Mouse (Mus musculus): ENCODE data around the gene Senp7. TPM values are rescaled to one million over a fixed set of nuclear protein-coding genes. Genes with fewer than 3 reads are reported as not detected.

Senp7 gene
- total RNA-seq, 1 experiment, result 6.2 TPM

GRCm38 (mm10) chr16:56115706-56116105, 67.6 kb downstream of the Senp7 start:
- DNase-seq (ENCODE audit: low read depth, low spot score), result no peak
- in situ Hi-C loops (cut with MboI; ENCODE audit: low sequenced_read_pairs in 2 of 2, unreplicated experiment in 2 of 2), result no loop called here
- peaks cover 13% of the 10 kb centered on the region for H3K36me3 ChIP-seq (ENCODE audit: control insufficient read depth, insufficient read depth, low read length, poor library complexity, severe bottlenecking)
- H3K4me1 ChIP-seq (ENCODE audit: control insufficient read depth in 2 of 2, insufficient read depth in 2 of 2, low read length in 2 of 2, poor library complexity in 1 of 2), result peaks cover 0 to 5% of the 10 kb centered on the region in 2 experiments; a peak in 1 of 4 replicates
- no peak overlapping the region; the same call in 1 of the 2 replicates for H3K27ac ChIP-seq (ENCODE audit: insufficient read depth, low read depth, low read length, poor library complexity, severe bottlenecking)
- H3K4me3 ChIP-seq (ENCODE audit: insufficient read depth in 1 of 2, low read depth in 1 of 2, low read length in 2 of 2, poor library complexity in 1 of 2, severe bottlenecking in 1 of 2), result peak overlapping the region; percentile 68 to 71
- TF ChIP-seq MAFK (IDR thresholded peaks at IDR 0.05; ENCODE audit: insufficient read depth, low read depth, low read length) (no peak), ZNF384 (IDR thresholded peaks at IDR 0.05; ENCODE audit: low read depth, low read length) (no peak), HCFC1 (IDR thresholded peaks at IDR 0.05; ENCODE audit: borderline replicate concordance, insufficient read depth, low read length) (no peak), CHD2 (IDR thresholded peaks at IDR 0.05; ENCODE audit: low read depth, low read length) (no peak), ZC3H11A (IDR thresholded peaks at IDR 0.05; ENCODE audit: borderline replicate concordance, low read depth, low read length) (no peak)
- H3K9me3 ChIP-seq (ENCODE audit: control insufficient read depth, insufficient read depth, low read depth, low read length), result peaks cover 5% of the 10 kb centered on the region; the same call in 1 of the 2 replicates
- peak overlapping the region; percentile 72; the same call in 1 of the 2 replicates for H3K9ac ChIP-seq (ENCODE audit: insufficient read depth, low read depth, low read length, poor library complexity, severe bottlenecking)

GRCm38 (mm10) chr16:56116155-56116554, 68.0 kb downstream of the Senp7 start:
- H3K4me3 ChIP-seq (ENCODE audit: insufficient read depth in 1 of 2, low read depth in 1 of 2, low read length in 2 of 2, poor library complexity in 1 of 2, severe bottlenecking in 1 of 2), result peak overlapping the region; percentile 68 to 71
- H3K9ac ChIP-seq (ENCODE audit: insufficient read depth, low read depth, low read length, poor library complexity, severe bottlenecking), result no peak overlapping the region; the same call in 1 of the 2 replicates
- no peak for TF ChIP-seq CHD2 (IDR thresholded peaks at IDR 0.05; ENCODE audit: low read depth, low read length)
- no peak for TF ChIP-seq ZC3H11A (IDR thresholded peaks at IDR 0.05; ENCODE audit: borderline replicate concordance, low read depth, low read length)
- TF ChIP-seq ZNF384 (IDR thresholded peaks at IDR 0.05; ENCODE audit: low read depth, low read length), result no peak
- TF ChIP-seq HCFC1 (IDR thresholded peaks at IDR 0.05; ENCODE audit: borderline replicate concordance, insufficient read depth, low read length), result no peak
- no peak for TF ChIP-seq MAFK (IDR thresholded peaks at IDR 0.05; ENCODE audit: insufficient read depth, low read depth, low read length)
- peaks cover 13% of the 10 kb centered on the region for H3K36me3 ChIP-seq (ENCODE audit: control insufficient read depth, insufficient read depth, low read length, poor library complexity, severe bottlenecking)
- peaks cover 5% of the 10 kb centered on the region; the same call in 1 of the 2 replicates for H3K9me3 ChIP-seq (ENCODE audit: control insufficient read depth, insufficient read depth, low read depth, low read length)
- DNase-seq (ENCODE audit: low read depth, low spot score), result peak; percentile 45
- in situ Hi-C loops (cut with MboI; ENCODE audit: low sequenced_read_pairs in 2 of 2, unreplicated experiment in 2 of 2), result no loop called here
- no peak overlapping the region; the same call in 1 of the 2 replicates for H3K27ac ChIP-seq (ENCODE audit: insufficient read depth, low read depth, low read length, poor library complexity, severe bottlenecking)
- peaks cover 0 to 5% of the 10 kb centered on the region in 2 experiments; a peak in 1 of 4 replicates for H3K4me1 ChIP-seq (ENCODE audit: control insufficient read depth in 2 of 2, insufficient read depth in 2 of 2, low read length in 2 of 2, poor library complexity in 1 of 2)

GRCm38 (mm10) chr16:56117327-56118180, 69.4 kb downstream of the Senp7 start:
- in situ Hi-C loops (cut with MboI; ENCODE audit: low sequenced_read_pairs in 2 of 2, unreplicated experiment in 2 of 2), result no loop called here
- DNase-seq (ENCODE audit: low read depth, low spot score), result no peak
- Histone ChIP-seq H3K4me3 (ENCODE audit: insufficient read depth in 1 of 2, low read depth in 1 of 2, low read length in 2 of 2, poor library complexity in 1 of 2, severe bottlenecking in 1 of 2) (no peak overlapping the region), H3K9ac (ENCODE audit: insufficient read depth, low read depth, low read length, poor library complexity, severe bottlenecking) (no peak overlapping the region), H3K27ac (ENCODE audit: insufficient read depth, low read depth, low read length, poor library complexity, severe bottlenecking) (no peak overlapping the region), H3K36me3 (ENCODE audit: control insufficient read depth, insufficient read depth, low read length, poor library complexity, severe bottlenecking) (peaks cover 13% of the 10 kb centered on the region), H3K9me3 (ENCODE audit: control insufficient read depth, insufficient read depth, low read depth, low read length) (peaks cover 4% of the 10 kb centered on the region; the same call in 1 of the 2 replicates), H3K4me1 (ENCODE audit: control insufficient read depth in 2 of 2, insufficient read depth in 2 of 2, low read length in 2 of 2, poor library complexity in 1 of 2) (peaks cover 0 to 5% of the 10 kb centered on the region in 2 experiments; a peak in 1 of 4 replicates)
- TF ChIP-seq HCFC1 (IDR thresholded peaks at IDR 0.05; ENCODE audit: borderline replicate concordance, insufficient read depth, low read length) (no peak), MAFK (IDR thresholded peaks at IDR 0.05; ENCODE audit: insufficient read depth, low read depth, low read length) (no peak), ZC3H11A (IDR thresholded peaks at IDR 0.05; ENCODE audit: borderline replicate concordance, low read depth, low read length) (no peak), CHD2 (IDR thresholded peaks at IDR 0.05; ENCODE audit: low read depth, low read length) (no peak), ZNF384 (IDR thresholded peaks at IDR 0.05; ENCODE audit: low read depth, low read length) (no peak)

GRCm38 (mm10) chr16:56122517-56122916, 74.4 kb downstream of the Senp7 start:
- Histone ChIP-seq H3K9me3 (ENCODE audit: control insufficient read depth, insufficient read depth, low read depth, low read length) (no peaks in the 10 kb centered on the region), H3K4me1 (ENCODE audit: control insufficient read depth in 2 of 2, insufficient read depth in 2 of 2, low read length in 2 of 2, poor library complexity in 1 of 2) (peaks cover 0 to 2% of the 10 kb centered on the region in 2 experiments; a peak in 1 of 4 replicates), H3K4me3 (ENCODE audit: insufficient read depth in 1 of 2, low read depth in 1 of 2, low read length in 2 of 2, poor library complexity in 1 of 2, severe bottlenecking in 1 of 2) (no peak overlapping the region), H3K27ac (ENCODE audit: insufficient read depth, low read depth, low read length, poor library complexity, severe bottlenecking) (no peak overlapping the region), H3K36me3 (ENCODE audit: control insufficient read depth, insufficient read depth, low read length, poor library complexity, severe bottlenecking) (no peaks in the 10 kb centered on the region), H3K9ac (ENCODE audit: insufficient read depth, low read depth, low read length, poor library complexity, severe bottlenecking) (no peak overlapping the region)
- in situ Hi-C loops (cut with MboI; ENCODE audit: low sequenced_read_pairs in 2 of 2, unreplicated experiment in 2 of 2), result loop anchor here in 1 of 2 experiments (10.0 kb wide), 1 partner anchor 178 kb away; no protein-coding TSS in a partner anchor
- TF ChIP-seq MAFK (IDR thresholded peaks at IDR 0.05; ENCODE audit: insufficient read depth, low read depth, low read length) (no peak), CHD2 (IDR thresholded peaks at IDR 0.05; ENCODE audit: low read depth, low read length) (no peak), ZC3H11A (IDR thresholded peaks at IDR 0.05; ENCODE audit: borderline replicate concordance, low read depth, low read length) (no peak), HCFC1 (IDR thresholded peaks at IDR 0.05; ENCODE audit: borderline replicate concordance, insufficient read depth, low read length) (no peak), ZNF384 (IDR thresholded peaks at IDR 0.05; ENCODE audit: low read depth, low read length) (no peak)
- no peak for DNase-seq (ENCODE audit: low read depth, low spot score)
